Mouse (Mus musculus) telencephalon, adult 2 months (tissue): Measurements from ENCODE around the gene Dnah14.

Experiments
- DNase-seq: peaks from one replicate; pipeline ENCODE4 v3.0.0-alpha.2; 2011; ENCODE audit warnings: low read depth, low spot score

Gene Dnah14

DNA sequence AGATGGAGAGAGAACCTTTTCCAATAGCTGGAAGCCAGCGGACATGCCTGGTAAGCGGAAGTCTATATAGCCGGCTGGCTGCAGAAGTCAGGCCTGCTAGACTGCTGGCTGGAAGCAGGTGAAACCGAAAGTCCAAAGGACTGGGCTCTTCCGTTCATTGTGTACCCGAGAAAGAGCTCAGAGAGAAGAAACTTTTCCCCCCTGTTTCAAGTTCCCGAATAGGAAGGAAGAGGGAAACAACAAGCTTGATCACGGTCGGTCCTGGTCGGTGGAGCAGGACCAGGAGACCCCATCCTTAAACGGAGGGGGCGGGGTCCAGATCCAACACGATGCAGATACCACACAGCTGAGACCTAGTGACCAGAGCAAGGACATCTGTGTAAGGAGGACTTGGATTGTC is 276.1 kb downstream of the Dnah14 start:
- no peak for DNase-seq

DNA sequence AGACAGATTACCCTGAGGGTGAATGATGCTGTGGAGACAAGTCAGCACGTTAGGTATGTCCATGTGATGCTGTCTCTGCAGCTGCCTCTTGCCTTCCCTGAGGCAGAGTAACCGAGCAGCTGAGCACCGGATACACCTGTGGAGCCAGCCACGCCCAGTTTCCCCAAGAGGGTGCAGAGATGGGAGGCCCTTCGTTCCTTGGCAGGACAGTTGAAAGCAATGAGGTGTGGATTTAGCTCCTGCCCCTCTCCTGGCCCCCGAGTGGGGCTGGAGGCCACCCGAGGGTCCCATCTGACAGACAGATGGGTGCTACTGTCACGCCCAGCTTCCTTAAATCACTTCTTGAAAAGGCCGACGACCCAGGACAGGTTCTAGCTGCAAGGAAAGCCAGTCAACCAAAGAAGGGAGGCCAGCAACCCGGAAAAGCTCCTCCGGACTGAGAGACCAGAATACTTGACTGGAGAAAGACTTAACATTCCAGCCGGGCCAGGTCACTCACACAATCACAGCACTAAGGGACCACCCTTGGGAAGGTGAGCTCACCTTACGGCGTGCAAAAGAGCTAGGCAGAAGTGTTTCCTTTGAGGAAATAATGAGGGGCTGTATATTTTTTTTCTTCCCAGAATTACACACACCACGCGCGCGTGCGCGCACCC is 276.9 kb downstream of the Dnah14 start:
- no peak for DNase-seq

DNA sequence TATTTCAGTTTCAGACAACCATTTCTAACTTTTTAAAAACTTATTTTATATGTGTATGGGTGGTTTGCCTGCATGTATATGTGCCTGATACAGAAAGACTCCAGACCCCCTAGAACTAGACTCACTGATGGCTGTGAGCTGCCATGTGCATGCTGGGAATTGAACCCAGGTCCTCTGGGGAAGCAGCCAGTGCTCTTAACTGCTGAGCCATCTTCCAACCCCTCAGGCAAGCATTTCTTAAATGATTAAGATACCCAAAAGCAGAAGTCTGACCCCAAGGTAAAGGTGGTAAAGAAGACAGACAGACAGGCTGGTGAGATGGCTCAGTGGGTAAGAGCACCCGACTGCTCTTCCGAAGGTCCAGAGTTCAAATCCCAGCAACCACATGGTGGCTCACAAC is 278.5 kb downstream of the Dnah14 start:
- DNase-seq: no peak

DNA sequence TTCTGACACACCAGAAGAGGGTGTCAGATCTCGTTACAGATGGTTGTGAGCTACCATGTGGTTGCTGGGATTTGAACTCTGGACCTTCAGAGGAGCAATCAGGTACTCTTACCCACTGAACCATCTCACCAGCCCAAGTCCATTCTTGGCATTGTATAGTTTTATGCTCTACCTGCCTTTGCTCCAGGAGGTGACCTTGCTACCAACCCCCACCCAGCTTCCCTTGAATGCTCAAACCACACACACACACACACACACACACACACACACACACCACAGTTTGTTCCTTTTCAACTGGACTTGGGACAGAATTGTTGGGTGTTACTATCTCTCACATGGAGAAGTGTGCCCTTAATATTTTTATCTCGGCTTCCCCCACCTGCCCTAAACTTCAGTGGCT is 280.0 kb downstream of the Dnah14 start:
- DNase-seq: no peak

DNA sequence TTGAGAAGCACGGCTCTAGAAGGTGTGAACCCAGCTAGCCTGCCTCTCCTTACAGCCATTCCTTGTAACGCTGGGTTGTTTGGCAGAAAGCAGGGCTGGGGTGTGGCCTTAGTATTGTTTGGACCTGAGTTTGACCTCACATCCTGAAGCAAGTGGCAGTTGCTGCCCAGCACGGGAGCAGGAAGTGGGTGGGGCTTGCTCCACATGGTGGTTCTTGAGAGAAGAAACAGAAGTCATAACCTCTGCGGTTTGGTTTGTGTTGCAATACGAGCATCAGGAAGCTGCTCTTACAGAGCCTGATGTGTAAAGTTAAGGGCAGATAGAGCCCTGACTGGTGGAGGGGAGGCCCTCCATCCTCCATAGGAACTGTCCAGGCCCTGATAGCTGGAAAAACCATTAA is 284.3 kb downstream of the Dnah14 start:
- DNase-seq: no peak

DNA sequence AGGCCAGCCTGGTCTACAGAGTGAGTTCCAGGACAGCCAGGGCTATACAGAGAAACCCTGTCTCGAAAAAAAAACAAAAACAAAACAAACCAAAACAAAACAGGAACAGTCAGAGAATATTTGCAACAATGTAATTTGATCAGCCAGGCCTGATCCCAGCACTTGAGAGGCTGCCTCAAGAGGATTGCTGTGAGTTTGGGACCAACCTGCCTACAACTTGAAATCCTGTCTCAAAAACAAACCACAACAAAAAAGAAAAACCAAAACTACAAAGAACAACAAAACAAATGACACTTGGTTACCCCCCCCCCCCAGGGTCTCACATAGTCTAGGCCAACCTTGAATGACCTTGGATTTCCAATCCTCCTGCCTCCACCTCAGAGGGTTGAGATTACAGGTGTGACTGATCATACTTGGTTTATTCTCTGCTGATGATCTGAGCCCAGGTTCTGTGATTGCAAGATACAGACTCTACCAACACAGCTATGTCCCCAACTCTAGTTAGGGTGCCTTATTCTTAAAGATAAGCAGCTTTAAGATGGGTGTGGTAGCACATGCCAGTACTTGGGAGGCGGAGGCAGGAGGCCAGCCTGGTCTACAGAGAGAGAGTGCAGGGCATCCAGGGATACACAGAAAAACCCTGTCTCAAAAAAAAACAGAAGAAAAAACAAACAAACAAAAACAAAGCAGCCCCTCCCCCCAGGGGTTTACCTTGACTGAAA is 285.0 kb downstream of the Dnah14 start:
- DNase-seq: no peak

DNA sequence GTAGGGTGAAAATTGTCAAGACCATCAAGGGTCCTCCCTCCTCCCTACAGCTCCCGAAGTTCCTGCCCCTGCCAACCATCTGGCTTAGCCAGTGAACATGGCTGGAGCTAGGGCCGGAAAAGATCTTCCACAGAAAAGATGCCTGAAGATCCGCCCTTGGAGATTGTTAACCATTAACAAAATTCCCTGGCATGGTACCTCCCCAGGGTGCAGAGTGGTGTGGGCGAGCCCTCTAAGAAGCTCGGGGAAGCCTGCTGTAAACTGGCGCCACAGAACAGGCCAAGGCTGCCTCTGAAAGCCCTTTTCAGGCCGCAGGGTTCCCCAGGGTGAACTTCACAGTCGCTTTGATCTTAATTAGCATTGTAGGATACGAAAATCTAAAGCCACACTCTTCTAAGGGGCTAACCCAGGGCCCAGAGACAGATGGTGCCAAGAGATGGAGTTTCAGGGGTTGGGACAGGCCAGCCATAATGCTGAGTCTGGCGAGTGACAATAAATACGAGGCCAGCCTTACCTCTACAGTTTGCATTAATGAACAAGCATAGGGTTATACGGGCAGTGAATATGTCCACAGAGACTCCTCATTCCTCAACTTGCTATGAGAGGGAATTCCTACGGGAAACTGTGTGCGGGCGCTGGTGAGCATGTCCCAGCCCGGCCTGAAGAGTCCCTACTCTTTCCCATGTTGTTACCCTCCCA is 286.5 kb downstream of the Dnah14 start:
- DNase-seq: no peak

DNA sequence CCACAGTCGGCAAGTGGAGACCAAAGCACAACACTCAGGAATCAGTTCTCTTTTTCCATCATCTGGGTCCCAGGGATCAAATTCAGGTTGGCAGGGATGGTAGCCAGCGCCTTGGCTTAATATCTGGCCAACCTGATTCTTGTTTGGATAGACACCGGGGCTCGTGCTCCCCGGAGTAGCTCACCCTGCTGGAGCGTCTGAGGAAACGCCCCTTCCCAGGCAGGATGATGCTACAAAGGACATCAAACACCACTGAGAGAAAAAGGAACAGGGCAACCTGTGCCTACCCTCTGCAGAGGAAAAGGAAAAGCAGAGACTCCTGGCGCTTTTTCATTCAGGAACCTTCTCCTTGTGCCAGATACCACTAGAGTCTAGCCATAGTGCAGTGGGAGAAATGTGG is 287.1 kb downstream of the Dnah14 start:
- no peak for DNase-seq
